Mouse (Mus musculus) cerebellum, adult 2 months (tissue): ENCODE results near the gene Car5a.

Source experiments
- CTCF ChIP-seq: fragments of 200-500 bp; IDR thresholded peaks from 2 replicates; pipeline ENCODE4 v1.5.1; 2011; ENCODE audit warnings: low read depth, mild to moderate bottlenecking, control low read depth, low read length, moderate library complexity, borderline replicate concordance; ENCODE audit not compliant: insufficient read depth
- POLR2A ChIP-seq: fragments of 200-500 bp; IDR thresholded peaks from 2 replicates; pipeline ENCODE4 v1.6.1; 2011; ENCODE audit warnings: low read length, control low read depth, borderline replicate concordance; ENCODE audit not compliant: insufficient read depth

DNA sequence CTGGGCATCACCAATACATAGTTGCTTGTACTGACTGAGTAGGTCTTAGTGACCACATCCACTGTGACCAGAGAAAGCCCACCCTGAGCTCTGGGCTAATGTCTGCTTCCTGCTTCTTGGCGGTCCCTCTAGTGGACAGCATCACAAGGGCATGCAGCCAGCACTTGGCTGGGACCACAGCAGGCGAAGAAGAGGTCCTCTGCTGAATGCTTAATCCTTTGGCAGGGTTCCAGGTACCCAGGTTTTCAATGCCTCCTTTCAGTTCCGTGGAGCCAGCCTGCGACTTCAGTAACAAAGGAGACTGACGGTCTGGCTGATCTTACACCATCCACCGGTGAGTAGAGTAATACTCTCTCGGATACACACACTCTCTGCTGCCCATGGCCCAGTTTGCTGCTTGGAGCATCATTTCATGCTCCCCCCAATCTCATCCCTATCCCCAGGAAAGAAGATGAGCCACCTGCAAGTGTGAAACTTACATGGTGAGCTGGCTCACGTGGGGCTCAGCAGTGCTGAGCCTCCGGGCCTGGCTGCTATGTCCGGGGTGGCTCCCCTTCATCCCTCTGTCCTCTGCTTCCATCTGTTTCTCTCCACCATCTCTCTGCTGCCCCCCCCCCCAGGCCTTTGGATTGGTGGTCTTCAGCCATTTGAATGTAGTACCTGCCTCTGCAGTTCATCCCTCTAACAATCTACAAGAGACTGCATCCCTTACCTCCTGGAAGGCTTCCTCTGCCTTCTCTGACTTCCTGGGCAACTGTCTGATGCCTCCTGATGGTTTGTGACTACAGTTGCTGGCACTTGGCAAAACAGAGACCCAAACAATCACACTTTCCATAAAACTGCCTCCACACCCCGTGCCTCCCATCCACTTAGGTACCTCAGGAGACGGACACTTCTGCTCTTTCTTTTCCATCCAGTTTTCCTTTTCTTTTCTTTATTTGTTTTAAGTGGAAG is 9.1 kb downstream of the Car5a start:
- TF ChIP-seq CTCF (peak; percentile 45; the same call in 1 of the 2 replicates), POLR2A (no peak)
